Mouse (Mus musculus) liver, embryonic 14.5 days (tissue): ENCODE results near the gene C730034F03Rik. TPM values are rescaled to one million over a fixed set of nuclear protein-coding genes. Genes with fewer than 3 reads are reported as not detected.
A peak's percentile ranks its signal among the peaks of the same experiment; 100 is the strongest.

Source experiments
- ATAC-seq: fragments of 200-750 bp; cut with Nextera tagmentation; 2 replicates; pipeline ENCODE4 v1.8.0; 2017; ENCODE audit warnings: moderate number of reproducible peaks, mild to moderate bottlenecking, moderate library complexity; ENCODE audit not compliant: insufficient read depth
- DNase-seq, 3 experiments: peaks; one replicate each; pipeline ENCODE4 v3.0.0-alpha.2; 2012 to 2013; ENCODE audit warnings: low read depth in 3 of 3, low spot score in 3 of 3
- H3K27ac ChIP-seq: fragments of 300-500 bp; sonication (generic); 2 replicates; pipeline ENCODE4 v1.5.1; 2014; ENCODE audit warnings: moderate library complexity, mild to moderate bottlenecking, control low read depth, inconsistent platforms
- H3K27me3 ChIP-seq: fragments of 300-500 bp; sonication (generic); 2 replicates; pipeline ENCODE4 v1.6.1; 2014; ENCODE audit warnings: mild to moderate bottlenecking, low read length, moderate library complexity; ENCODE audit not compliant: control insufficient read depth, insufficient read depth
- H3K36me3 ChIP-seq: fragments of 300-500 bp; sonication (generic); replicated peaks from 2 replicates; pipeline ENCODE4 v1.6.1; 2014; ENCODE audit warnings: low read depth; ENCODE audit not compliant: control insufficient read depth, insufficient read depth
- H3K4me1 ChIP-seq, 2 experiments: fragments of 200-500 bp in 1 of 2; fragments of 300-500 bp in 1 of 2; sonication (generic) in 1 of 2; replicated peaks; 2 replicates each; pipeline ENCODE4 v1.6.1; 2012 to 2014; ENCODE audit warnings: antibody characterized with exemption in 1 of 2, inconsistent platforms in 1 of 2, low read length in 1 of 2; ENCODE audit not compliant: control insufficient read depth in 2 of 2, insufficient read depth in 2 of 2
- H3K4me2 ChIP-seq: fragments of 300-500 bp; sonication (generic); 2 replicates; pipeline ENCODE4 v1.6.1; 2014; ENCODE audit warnings: low read depth, mild to moderate bottlenecking, control low read depth, moderate library complexity
- H3K4me3 ChIP-seq, 2 experiments: fragments of 200-500 bp in 1 of 2; fragments of 300-500 bp in 1 of 2; sonication (generic) in 1 of 2; 2 replicates each; pipeline ENCODE4 v1.5.1; 2012 to 2014; ENCODE audit warnings: low read depth in 2 of 2, low read length in 2 of 2, mild to moderate bottlenecking in 2 of 2, control low read depth in 1 of 2, inconsistent platforms in 1 of 2, moderate library complexity in 1 of 2; ENCODE audit not compliant: insufficient read depth in 1 of 2
- H3K9ac ChIP-seq: fragments of 300-500 bp; sonication (generic); replicated peaks from 2 replicates; pipeline ENCODE4 v1.6.1; 2014; ENCODE audit warnings: mild to moderate bottlenecking, control low read depth, moderate library complexity
- H3K9me3 ChIP-seq: fragments of 300-500 bp; sonication (generic); 2 replicates; pipeline ENCODE4 v1.6.1; 2016; ENCODE audit warnings: low read length, mixed read lengths; ENCODE audit not compliant: control insufficient read depth
- CTCF ChIP-seq: IDR thresholded peaks from 2 replicates; pipeline ENCODE4 v1.5.1; 2016; ENCODE audit warnings: antibody characterized with exemption, low read depth, control low read depth
- EP300 ChIP-seq: IDR thresholded peaks from 2 replicates; pipeline ENCODE4 v1.6.1; 2016; ENCODE audit warnings: antibody characterized with exemption, low read depth
- WGBS: fragments of 180-500 bp; shearing (Covaris S2); extraction: QIAGEN DNeasy Blood & Tissue Kit; methylation state at CpG from one replicate; pipeline ENCODE4 v1.1.7; 2014; ENCODE audit not compliant: insufficient replicate concordance; 5-methylcytosine and 5-hydroxymethylcytosine counted together
- polyA plus RNA-seq, 2 experiments: library from polyadenylated mRNA; depleted of rRNA in 1 of 2; stranded (reverse) in 1 of 2; unstranded in 1 of 2; fragments of >200 nt; fragmentation: Nextera tagmentation in 1 of 2; extraction: Ambion mirVana in 1 of 2; gene quantifications; 2 replicates each; pipeline versions ENCODE4 v1.2.1 to v1.2.3; 2012 to 2014

Gene C730034F03Rik
- polyA plus RNA-seq, 2 experiments = 0.69 to 0.89 TPM

DNA sequence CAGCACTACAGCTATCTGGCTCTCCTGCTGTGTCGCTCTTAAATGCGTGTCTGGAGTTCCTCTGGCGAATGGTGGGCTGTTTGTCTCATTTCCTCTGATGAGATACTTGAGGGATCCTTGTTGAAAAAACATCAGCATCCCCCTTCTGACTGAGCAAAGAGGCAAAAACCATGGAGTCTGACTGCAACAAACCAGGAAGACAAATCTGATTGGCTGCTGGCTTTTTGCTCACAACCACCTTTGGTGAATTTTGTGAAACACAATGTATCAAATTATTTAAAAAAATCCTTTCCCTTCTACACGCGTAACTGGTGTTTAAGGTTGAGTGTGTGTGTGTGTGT, 47.1 kb downstream of the C730034F03Rik start:
- peak overlapping the region; percentile 91 for H3K4me2 ChIP-seq
- H3K9me3 ChIP-seq = no peaks in the 10 kb centered on the region
- H3K36me3 ChIP-seq = no peaks in the 10 kb centered on the region
- TF ChIP-seq EP300 = no peak
- TF ChIP-seq CTCF = no peak
- H3K4me1 ChIP-seq = peaks cover 6 to 15% of the 10 kb centered on the region in 2 experiments
- 7% methylated on average over 5 of the region's 5 CpGs for WGBS
- DNase-seq (no peak), ATAC-seq (no peak)
- H3K9ac ChIP-seq = peak overlapping the region; percentile 48
- no peaks in the 10 kb centered on the region for H3K27me3 ChIP-seq
- H3K4me3 ChIP-seq = peak overlapping the region; percentile 62 to 73
- H3K27ac ChIP-seq = peak overlapping the region; percentile 37

DNA sequence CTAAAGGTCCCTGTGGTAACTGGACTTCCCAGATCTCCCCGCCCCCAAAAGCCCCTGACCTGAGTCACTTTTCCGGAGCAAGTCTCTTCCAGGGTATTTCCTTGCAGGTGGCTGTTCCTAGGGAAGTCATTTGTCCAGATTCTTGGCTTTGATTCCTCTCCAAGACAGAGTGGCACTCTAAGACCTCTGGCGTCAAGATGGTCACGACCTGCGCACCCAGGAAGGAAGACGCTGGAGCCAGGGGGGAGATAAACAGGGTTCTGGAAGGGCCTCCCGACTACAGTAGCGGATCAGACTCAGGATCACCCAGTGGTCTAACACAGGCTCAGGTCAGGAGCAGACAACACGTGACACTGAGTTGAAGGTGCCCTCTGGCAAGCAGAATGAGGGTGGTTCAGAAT, 47.7 kb downstream of the C730034F03Rik start, which contains the start of gene Arsa:
TSS of gene Arsa (minus strand) at position 335 of the 401 bp plus-strand sequence.
- TF ChIP-seq EP300 (no peak), CTCF (no peak)
- Histone ChIP-seq H3K4me2 (peak within 1 kb of the TSS; percentile 91), H3K9me3 (no peaks in the 10 kb centered on the region), H3K9ac (peak within 1 kb of the TSS; percentile 48), H3K4me3 (peak within 1 kb of the TSS; percentile 62 to 73), H3K27ac (peak within 1 kb of the TSS; percentile 37), H3K36me3 (no peaks in the 10 kb centered on the region), H3K4me1 (peaks cover 6 to 15% of the 10 kb centered on the region in 2 experiments), H3K27me3 (no peaks in the 10 kb centered on the region)
- ATAC-seq (no peak), DNase-seq (no peak)
- 23% methylated on average over 9 of the region's 9 CpGs for WGBS

DNA sequence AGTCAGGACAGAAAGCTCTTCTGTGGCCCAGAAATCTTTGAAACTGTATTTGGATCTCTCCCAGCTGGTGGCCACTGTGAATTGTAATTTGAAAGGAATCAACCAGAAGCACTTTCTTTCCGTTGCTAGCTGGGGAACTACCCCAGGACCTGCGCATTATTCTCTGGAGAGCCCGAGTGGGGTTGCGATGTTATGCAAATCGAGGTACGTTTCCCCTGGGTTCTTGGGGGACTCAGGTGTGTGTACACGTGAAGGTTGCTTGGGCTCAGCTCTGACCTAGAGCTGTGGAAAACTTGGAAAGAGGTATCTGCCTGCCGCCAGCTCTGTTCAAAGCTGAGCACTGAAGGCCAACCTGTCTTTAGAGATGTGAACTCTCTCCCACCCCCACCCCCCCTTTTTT, 48.4 kb downstream of the C730034F03Rik start:
- Histone ChIP-seq H3K27ac (no peak overlapping the region), H3K4me3 (no peak overlapping the region), H3K27me3 (no peaks in the 10 kb centered on the region), H3K4me2 (no peak overlapping the region), H3K36me3 (no peaks in the 10 kb centered on the region), H3K9me3 (no peaks in the 10 kb centered on the region), H3K9ac (no peak overlapping the region), H3K4me1 (peaks cover 6 to 15% of the 10 kb centered on the region in 2 experiments)
- ATAC-seq (no peak), DNase-seq (no peak)
- TF ChIP-seq CTCF (no peak), EP300 (no peak)
- WGBS = 55% methylated on average over 8 of the region's 8 CpGs

DNA sequence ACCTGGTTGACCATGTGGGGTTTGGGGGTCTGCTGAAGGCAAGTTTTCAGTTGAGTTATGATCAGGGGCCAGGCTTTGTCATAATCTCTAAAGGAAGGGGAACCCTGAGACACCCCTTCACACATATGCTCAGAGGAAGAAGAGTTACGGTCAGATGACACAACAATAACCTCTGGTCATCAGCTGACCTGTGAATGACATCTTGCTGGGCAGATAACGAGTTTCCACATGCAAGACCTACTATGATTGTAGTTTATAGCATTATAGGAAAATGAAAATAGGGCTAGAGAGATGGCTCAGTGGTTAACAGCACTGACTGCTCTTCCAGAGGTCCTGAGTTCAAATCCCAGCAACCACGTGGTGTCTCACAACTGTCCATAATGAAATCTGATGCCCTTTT, 49.2 kb downstream of the C730034F03Rik start:
- no peak overlapping the region for H3K9ac ChIP-seq
- 61% methylated on average over 3 of the region's 3 CpGs for WGBS

More for the DNA sequence above, 49.2 kb downstream of the C730034F03Rik start:
- Histone ChIP-seq H3K27ac (no peak overlapping the region), H3K4me2 (no peak overlapping the region), H3K27me3 (no peaks in the 10 kb centered on the region), H3K4me3 (no peak overlapping the region), H3K36me3 (no peaks in the 10 kb centered on the region), H3K9me3 (no peaks in the 10 kb centered on the region), H3K4me1 (peaks cover 6 to 15% of the 10 kb centered on the region in 2 experiments)
- no peak for TF ChIP-seq EP300
- no peak for DNase-seq
- ATAC-seq = no peak

Other genes with a start within 250 kb of the C730034F03Rik start
- gene Plxnb2, start 248.8 kb upstream of the C730034F03Rik start, polyA plus RNA-seq (2012; rRNA removed) = 21.6 and 23.7 TPM in 2 replicates
- gene Plxnb2, start 248.8 kb upstream of the C730034F03Rik start, polyA plus RNA-seq (2014; fragmentation: Nextera tagmentation; extraction: Ambion mirVana) = 16.4 and 18.3 TPM in 2 replicates
- 4.5 TPM in 2 replicates for gene Dennd6b, start 233.1 kb upstream of the C730034F03Rik start, polyA plus RNA-seq (2012; rRNA removed)
- gene Dennd6b, start 233.1 kb upstream of the C730034F03Rik start, polyA plus RNA-seq (2014; fragmentation: Nextera tagmentation; extraction: Ambion mirVana) = 1.6 and 2.4 TPM in 2 replicates
- 11.6 and 15.3 TPM in 2 replicates for gene Ppp6r2, start 218.0 kb upstream of the C730034F03Rik start, polyA plus RNA-seq (2012; rRNA removed)
- gene Ppp6r2, start 218.0 kb upstream of the C730034F03Rik start, polyA plus RNA-seq (2014; fragmentation: Nextera tagmentation; extraction: Ambion mirVana) = 17.7 and 19.5 TPM in 2 replicates
- 20.8 and 29.3 TPM in 2 replicates for gene Sbf1, start 114.3 kb upstream of the C730034F03Rik start, polyA plus RNA-seq (2012; rRNA removed)
- gene Sbf1, start 114.3 kb upstream of the C730034F03Rik start, polyA plus RNA-seq (2014; fragmentation: Nextera tagmentation; extraction: Ambion mirVana) = 17.8 and 23.5 TPM in 2 replicates
- 2.5 and 2.7 TPM in 2 replicates for gene Adm2, start 106.9 kb upstream of the C730034F03Rik start, polyA plus RNA-seq (2012; rRNA removed)
- 1.2 and 1.6 TPM in 2 replicates for gene Adm2, start 106.9 kb upstream of the C730034F03Rik start, polyA plus RNA-seq (2014; fragmentation: Nextera tagmentation; extraction: Ambion mirVana)
- gene Miox, start 95.2 kb upstream of the C730034F03Rik start, polyA plus RNA-seq (2012; rRNA removed) = 9.7 and 11.2 TPM in 2 replicates
- 10.2 and 10.8 TPM in 2 replicates for gene Miox, start 95.2 kb upstream of the C730034F03Rik start, polyA plus RNA-seq (2014; fragmentation: Nextera tagmentation; extraction: Ambion mirVana)
- gene Lmf2, start 73.9 kb upstream of the C730034F03Rik start, polyA plus RNA-seq (2012; rRNA removed) = 12.3 and 15.1 TPM in 2 replicates
- 17.2 and 18.9 TPM in 2 replicates for gene Lmf2, start 73.9 kb upstream of the C730034F03Rik start, polyA plus RNA-seq (2014; fragmentation: Nextera tagmentation; extraction: Ambion mirVana)
- gene Ncaph2, start 73.9 kb upstream of the C730034F03Rik start, polyA plus RNA-seq (2012; rRNA removed) = 63.8 and 77.0 TPM in 2 replicates
- gene Ncaph2, start 73.9 kb upstream of the C730034F03Rik start, polyA plus RNA-seq (2014; fragmentation: Nextera tagmentation; extraction: Ambion mirVana) = 104 and 106 TPM in 2 replicates
- 9.8 and 10.7 TPM in 2 replicates for gene Sco2, start 55.7 kb upstream of the C730034F03Rik start, polyA plus RNA-seq (2012; rRNA removed)
- 2.8 and 4.4 TPM in 2 replicates for gene Sco2, start 55.7 kb upstream of the C730034F03Rik start, polyA plus RNA-seq (2014; fragmentation: Nextera tagmentation; extraction: Ambion mirVana)
- gene Tymp, start 52.5 kb upstream of the C730034F03Rik start, polyA plus RNA-seq (2012; rRNA removed) = 0.70 and 0.88 TPM in 2 replicates
- gene Tymp, start 52.5 kb upstream of the C730034F03Rik start, polyA plus RNA-seq (2014; fragmentation: Nextera tagmentation; extraction: Ambion mirVana) = 0.40 and 0.56 TPM in 2 replicates
- 0.76 and 0.89 TPM in 2 replicates for gene Odf3b, start 50.3 kb upstream of the C730034F03Rik start, polyA plus RNA-seq (2012; rRNA removed)
- 0.57 and 1.3 TPM in 2 replicates for gene Odf3b, start 50.3 kb upstream of the C730034F03Rik start, polyA plus RNA-seq (2014; fragmentation: Nextera tagmentation; extraction: Ambion mirVana)
- gene Klhdc7b, start 44.7 kb upstream of the C730034F03Rik start, polyA plus RNA-seq (2012; rRNA removed) = not detected in 2 replicates
- not detected in 2 replicates for gene Klhdc7b, start 44.7 kb upstream of the C730034F03Rik start, polyA plus RNA-seq (2014; fragmentation: Nextera tagmentation; extraction: Ambion mirVana)
- not detected in 2 replicates for gene Syce3, start 19.1 kb upstream of the C730034F03Rik start, polyA plus RNA-seq (2012; rRNA removed)
- gene Syce3, start 19.1 kb upstream of the C730034F03Rik start, polyA plus RNA-seq (2014; fragmentation: Nextera tagmentation; extraction: Ambion mirVana) = not detected in 2 replicates
- gene Cpt1b, start 3.7 kb upstream of the C730034F03Rik start, polyA plus RNA-seq (2012; rRNA removed) = 1.5 and 1.9 TPM in 2 replicates
- gene Cpt1b, start 3.7 kb upstream of the C730034F03Rik start, polyA plus RNA-seq (2014; fragmentation: Nextera tagmentation; extraction: Ambion mirVana) = 2.1 and 2.2 TPM in 2 replicates
- 0.19 and 0.58 TPM in 2 replicates for gene Gm44502, start 107 bp downstream of the C730034F03Rik start, polyA plus RNA-seq (2012; rRNA removed)
- 0.14 and 0.34 TPM in 2 replicates for gene Gm44502, start 107 bp downstream of the C730034F03Rik start, polyA plus RNA-seq (2014; fragmentation: Nextera tagmentation; extraction: Ambion mirVana)
- gene Chkb, start 319 bp downstream of the C730034F03Rik start, polyA plus RNA-seq (2012; rRNA removed) = 13.7 and 19.3 TPM in 2 replicates
- gene Chkb, start 319 bp downstream of the C730034F03Rik start, polyA plus RNA-seq (2014; fragmentation: Nextera tagmentation; extraction: Ambion mirVana) = 18.3 and 20.5 TPM in 2 replicates
- gene Mapk8ip2, start 24.3 kb downstream of the C730034F03Rik start, polyA plus RNA-seq (2012; rRNA removed) = 0.02 and 0.08 TPM in 2 replicates
- gene Mapk8ip2, start 24.3 kb downstream of the C730034F03Rik start, polyA plus RNA-seq (2014; fragmentation: Nextera tagmentation; extraction: Ambion mirVana) = not detected in 2 replicates
- gene Arsa, start 47.8 kb downstream of the C730034F03Rik start, polyA plus RNA-seq (2012; rRNA removed) = 3.2 and 3.4 TPM in 2 replicates
- gene Arsa, start 47.8 kb downstream of the C730034F03Rik start, polyA plus RNA-seq (2014; fragmentation: Nextera tagmentation; extraction: Ambion mirVana) = 2.7 and 3.1 TPM in 2 replicates
- 2.0 and 2.1 TPM in 2 replicates for gene Shank3, start 70.0 kb downstream of the C730034F03Rik start, polyA plus RNA-seq (2012; rRNA removed)
- 0.39 and 0.63 TPM in 2 replicates for gene Shank3, start 70.0 kb downstream of the C730034F03Rik start, polyA plus RNA-seq (2014; fragmentation: Nextera tagmentation; extraction: Ambion mirVana)
- 0.04 and 0.05 TPM in 2 replicates for gene Acr, start 138.7 kb downstream of the C730034F03Rik start, polyA plus RNA-seq (2012; rRNA removed)
- gene Acr, start 138.7 kb downstream of the C730034F03Rik start, polyA plus RNA-seq (2014; fragmentation: Nextera tagmentation; extraction: Ambion mirVana) = not detected in 2 replicates
- gene Rabl2, start 162.3 kb downstream of the C730034F03Rik start, polyA plus RNA-seq (2012; rRNA removed) = 5.7 and 6.2 TPM in 2 replicates
- gene Rabl2, start 162.3 kb downstream of the C730034F03Rik start, polyA plus RNA-seq (2014; fragmentation: Nextera tagmentation; extraction: Ambion mirVana) = 6.9 and 7.5 TPM in 2 replicates